Mouse (Mus musculus): ENCODE measurements around the gene Nos1ap. TPM values are rescaled to one million over a fixed set of nuclear protein-coding genes. Genes with fewer than 3 reads are reported as not detected.

Nos1ap gene
- total RNA-seq, 2 experiments from 2014 or later: 207 to 209 TPM

GRCm38 (mm10) chr1:170580485-170581110, 9.1 kb downstream of the Nos1ap start:
- no peak for TF ChIP-seq CTCF (conservative IDR thresholded peaks at IDR 0.05)
- Histone ChIP-seq H3K27ac (peak overlapping the region; percentile 55), H3K4me3 (no peak overlapping the region)
- DNase-seq (ENCODE audit: low spot score in 2 of 2): no peak

GRCm38 (mm10) chr1:170579476-170579875, 10.2 kb downstream of the Nos1ap start:
- no peak overlapping the region for H3K27ac ChIP-seq
- H3K4me3 ChIP-seq: no peak overlapping the region
- no peak for DNase-seq (ENCODE audit: low spot score in 2 of 2)
- no peak for TF ChIP-seq CTCF (conservative IDR thresholded peaks at IDR 0.05)

- no peak for DNase-seq (ENCODE audit: low spot score in 2 of 2)
- TF ChIP-seq CTCF (conservative IDR thresholded peaks at IDR 0.05): no peak
- Histone ChIP-seq H3K4me3 (no peak overlapping the region), H3K27ac (no peak overlapping the region)
These were observed 10.6 kb downstream of the Nos1ap start for GRCm38 (mm10) chr1:170579063-170579462.

- no peak for TF ChIP-seq CTCF (conservative IDR thresholded peaks at IDR 0.05)
- no peak overlapping the region for H3K4me3 ChIP-seq
- no peak overlapping the region for H3K27ac ChIP-seq
- no peak for DNase-seq (ENCODE audit: low spot score in 2 of 2)
These were observed 13.0 kb downstream of the Nos1ap start for GRCm38 (mm10) chr1:170576728-170577065.

- TF ChIP-seq CTCF (conservative IDR thresholded peaks at IDR 0.05): no peak
- Histone ChIP-seq H3K27ac (0 out of 2 replicates have a peak overlapping the region, but pooled peaks have one; percentile 36), H3K4me3 (no peak overlapping the region)
- no peak for DNase-seq (ENCODE audit: low spot score in 2 of 2)
These were observed 13.5 kb downstream of the Nos1ap start for GRCm38 (mm10) chr1:170576012-170576727.

- Histone ChIP-seq H3K4me3 (no peak overlapping the region), H3K27ac (no peak overlapping the region)
- no peak for DNase-seq (ENCODE audit: low spot score in 2 of 2)
- TF ChIP-seq CTCF (conservative IDR thresholded peaks at IDR 0.05): no peak
These were observed 16.5 kb downstream of the Nos1ap start for GRCm38 (mm10) chr1:170573117-170573516.

- no peak overlapping the region for H3K27ac ChIP-seq
- no peak overlapping the region for H3K4me3 ChIP-seq
- no peak for TF ChIP-seq CTCF (conservative IDR thresholded peaks at IDR 0.05)
- DNase-seq (ENCODE audit: low spot score in 2 of 2): no peak
These were observed 22.7 kb downstream of the Nos1ap start for GRCm38 (mm10) chr1:170566969-170567368.

- TF ChIP-seq CTCF (conservative IDR thresholded peaks at IDR 0.05): no peak
These were observed 23.1 kb downstream of the Nos1ap start for GRCm38 (mm10) chr1:170566538-170566937.

GRCm38 (mm10) chr1:170564926-170565325, 24.7 kb downstream of the Nos1ap start:
- DNase-seq (ENCODE audit: low spot score in 2 of 2): no peak
- Histone ChIP-seq H3K27ac (no peak overlapping the region), H3K4me3 (no peak overlapping the region)
- no peak for TF ChIP-seq CTCF (conservative IDR thresholded peaks at IDR 0.05)

More at GRCm38 (mm10) chr1:170566538-170566937, 23.1 kb downstream of the Nos1ap start:
- DNase-seq (ENCODE audit: low spot score in 2 of 2): no peak
- Histone ChIP-seq H3K27ac (no peak overlapping the region), H3K4me3 (no peak overlapping the region)

- no peak overlapping the region for H3K27ac ChIP-seq
- no peak for TF ChIP-seq CTCF (conservative IDR thresholded peaks at IDR 0.05)
These were observed 27.2 kb downstream of the Nos1ap start for GRCm38 (mm10) chr1:170562431-170562830.

GRCm38 (mm10) chr1:170560768-170561167, 28.9 kb downstream of the Nos1ap start:
- DNase-seq (ENCODE audit: low spot score in 2 of 2): no peak
- TF ChIP-seq CTCF (conservative IDR thresholded peaks at IDR 0.05): no peak
- Histone ChIP-seq H3K27ac (no peak overlapping the region), H3K4me3 (no peak overlapping the region)

More at GRCm38 (mm10) chr1:170562431-170562830, 27.2 kb downstream of the Nos1ap start:
- H3K4me3 ChIP-seq: no peak overlapping the region
- no peak for DNase-seq (ENCODE audit: low spot score in 2 of 2)

GRCm38 (mm10) chr1:170557962-170558361, 31.7 kb downstream of the Nos1ap start:
- Histone ChIP-seq H3K4me3 (no peak overlapping the region), H3K27ac (peak overlapping the region; percentile 84)
- DNase-seq (ENCODE audit: low spot score in 2 of 2): no peak
- no peak for TF ChIP-seq CTCF (conservative IDR thresholded peaks at IDR 0.05)

- TF ChIP-seq CTCF (conservative IDR thresholded peaks at IDR 0.05): no peak
- Histone ChIP-seq H3K27ac (peak overlapping the region; percentile 84), H3K4me3 (no peak overlapping the region)
- no peak for DNase-seq (ENCODE audit: low spot score in 2 of 2)
These were observed 33.0 kb downstream of the Nos1ap start for GRCm38 (mm10) chr1:170556696-170557095.

- no peak overlapping the region for H3K4me3 ChIP-seq
- peak; percentile 87 to 92 for DNase-seq (ENCODE audit: low spot score in 2 of 2)
- TF ChIP-seq CTCF (conservative IDR thresholded peaks at IDR 0.05): no peak
- peak overlapping the region; percentile 84 for H3K27ac ChIP-seq
These were observed 34.7 kb downstream of the Nos1ap start for GRCm38 (mm10) chr1:170554939-170555293.
